Comparison of ENCODE assay signal across 8 mouse cellular contexts in the genomic region with DNA sequence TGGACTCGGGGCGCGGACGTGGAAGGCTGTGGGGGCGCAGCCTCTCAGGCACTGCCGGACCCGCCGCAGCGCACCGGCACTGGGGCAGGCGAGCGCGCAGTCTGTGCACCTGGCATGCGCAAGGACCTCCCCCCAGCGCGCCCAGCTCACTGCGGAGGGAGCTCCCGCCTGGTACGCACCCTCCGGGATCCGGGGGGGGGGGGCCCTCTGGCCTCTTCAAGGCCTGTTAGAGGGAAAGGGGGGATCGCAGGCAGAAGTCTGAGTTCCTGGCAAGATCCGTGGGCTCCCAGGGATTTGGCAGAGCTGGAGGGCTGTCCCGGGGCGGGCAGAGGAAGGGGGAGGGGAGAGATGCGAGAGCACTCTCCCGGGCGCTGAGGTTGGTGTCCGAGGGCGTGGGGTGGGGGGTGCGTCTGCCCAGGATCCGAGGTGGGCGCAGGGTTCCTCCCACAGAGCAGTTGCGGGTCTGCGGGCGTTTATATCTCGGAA. TPM values are rescaled to one million over a fixed set of nuclear protein-coding genes. Genes with fewer than 3 reads are reported as not detected.
DNase-seq lines count a peak whose midpoint lies in the region; ATAC-seq and TF ChIP-seq lines count a peak whose summit lies in the region.

No protein-coding gene starts in this region.

- H3K4me2 ChIP-seq in heart, postnatal 0 days (ENCODE audit: low read depth, low read length) = peak overlapping the region; percentile 80
- H3K4me2 ChIP-seq in liver, embryonic 11.5 days = peak overlapping the region; percentile 73
- H3K4me2 ChIP-seq in stomach, embryonic 15.5 days = peak overlapping the region; percentile 74

- no peaks in the 10 kb centered on the region for H3K36me3 ChIP-seq in testis, adult 2 months (ENCODE audit: control insufficient read depth, insufficient read depth, low read length)
- H3K36me3 ChIP-seq in heart, postnatal 0 days (replicated peaks; ENCODE audit: control insufficient read depth, insufficient read depth, low read length) = no peaks in the 10 kb centered on the region
- no peaks in the 10 kb centered on the region for H3K36me3 ChIP-seq in liver, embryonic 11.5 days (ENCODE audit: control insufficient read depth, insufficient read depth, low read length)
- no peaks in the 10 kb centered on the region for H3K36me3 ChIP-seq in stomach, embryonic 15.5 days

- H3K9ac ChIP-seq in heart, postnatal 0 days (replicated peaks; ENCODE audit: low read depth, low read length) = peak overlapping the region; percentile 45; the same call in 1 of the 2 replicates
- H3K9ac ChIP-seq in liver, embryonic 11.5 days (ENCODE audit: low read depth, low read length) = no peak overlapping the region
- no peak overlapping the region for H3K9ac ChIP-seq in stomach, embryonic 15.5 days

- ATAC-seq in heart, postnatal 0 days (ENCODE audit: insufficient read depth, low read depth) = no peak
- no peak for ATAC-seq in liver, embryonic 11.5 days (replicated peaks; ENCODE audit: low FRiP score)
- no peak for ATAC-seq in stomach, embryonic 15.5 days (ENCODE audit: insufficient read depth, low FRiP score, low read depth)

- TF ChIP-seq CTCF in testis, adult 2 months (IDR thresholded peaks at IDR 0.05; ENCODE audit: control insufficient read depth, insufficient read depth, insufficient replicate concordance, low read depth, low read length) = no peak
- no peak for TF ChIP-seq CTCF in heart, postnatal 0 days (IDR thresholded peaks at IDR 0.05; ENCODE audit: low read depth)

- peaks cover 20% of the 10 kb centered on the region for H3K4me1 ChIP-seq in testis, adult 2 months (ENCODE audit: control insufficient read depth, insufficient read depth, low read length)
- no peaks in the 10 kb centered on the region for H3K4me1 ChIP-seq in heart, postnatal 0 days (ENCODE audit: control insufficient read depth, insufficient read depth)
- no peaks in the 10 kb centered on the region for H3K4me1 ChIP-seq in liver, embryonic 11.5 days (replicated peaks; ENCODE audit: control insufficient read depth, insufficient read depth, low read length)
- 0 out of 2 replicates have a peak, but pooled peaks cover 3% of the 10 kb centered on the region for H3K4me1 ChIP-seq in stomach, embryonic 15.5 days

- no peaks in the 10 kb centered on the region for H3K27me3 ChIP-seq in testis, adult 2 months (ENCODE audit: control insufficient read depth, insufficient read depth, low read length)
- H3K27me3 ChIP-seq in heart, postnatal 0 days (ENCODE audit: control insufficient read depth, insufficient read depth, low read length) = peaks cover 26% of the 10 kb centered on the region
- H3K27me3 ChIP-seq in liver, embryonic 11.5 days (replicated peaks; ENCODE audit: control insufficient read depth, insufficient read depth, low read length) = peaks cover 71% of the 10 kb centered on the region
- H3K27me3 ChIP-seq in stomach, embryonic 15.5 days (replicated peaks) = 0 out of 2 replicates have a peak, but pooled peaks cover 3% of the 10 kb centered on the region

- H3K4me3 ChIP-seq in testis, adult 2 months (ENCODE audit: control insufficient read depth, low read depth, low read length) = peak overlapping the region; percentile 16
- H3K4me3 ChIP-seq in heart, postnatal 0 days (ENCODE audit: low read depth, low read length) = peak overlapping the region; percentile 59
- H3K4me3 ChIP-seq in liver, embryonic 11.5 days (ENCODE audit: low read depth, low read length) = peak overlapping the region; percentile 46
- peak overlapping the region; percentile 52 for H3K4me3 ChIP-seq in stomach, embryonic 15.5 days (replicated peaks)

- 13% methylated on average over 28 of the region's 37 CpGs for WGBS in heart, postnatal 0 days
- WGBS in liver, embryonic 11.5 days = 23% methylated on average over 29 of the region's 37 CpGs
- 23% methylated on average over 25 of the region's 37 CpGs for WGBS in stomach, embryonic 15.5 days

- H3K9me3 ChIP-seq in heart, postnatal 0 days (replicated peaks; ENCODE audit: control insufficient read depth, low read length) = no peaks in the 10 kb centered on the region
- no peaks in the 10 kb centered on the region for H3K9me3 ChIP-seq in liver, embryonic 11.5 days (ENCODE audit: control insufficient read depth, low read length)
- H3K9me3 ChIP-seq in stomach, embryonic 15.5 days = no peaks in the 10 kb centered on the region

- H3K27ac ChIP-seq in testis, adult 2 months (ENCODE audit: control insufficient read depth, insufficient read depth, low read depth, low read length) = no peak overlapping the region
- no peak overlapping the region for H3K27ac ChIP-seq in heart, postnatal 0 days (ENCODE audit: low read depth)
- no peak overlapping the region for H3K27ac ChIP-seq in liver, embryonic 11.5 days (ENCODE audit: low read depth, low read length)
- no peak overlapping the region for H3K27ac ChIP-seq in stomach, embryonic 15.5 days

- TF ChIP-seq POLR2A in testis, adult 2 months (IDR thresholded peaks at IDR 0.05; ENCODE audit: control insufficient read depth, low read depth, low read length) = no peak

- no peak for TF ChIP-seq EP300 in heart, postnatal 0 days (IDR thresholded peaks at IDR 0.05; ENCODE audit: low read depth)

- DNase-seq in cerebellum, adult 9-11 months = peak; percentile 2
- DNase-seq in cerebellum, postnatal 4 days (ENCODE audit: low spot score in 2 of 2) = no peak
- DNase-seq in testis, postnatal 14 days (ENCODE audit: low spot score) = no peak
- no peak for DNase-seq in heart, postnatal 0 days (ENCODE audit: low spot score)
- no peak for DNase-seq in liver, embryonic 11.5 days (ENCODE audit: low spot score)
- DNase-seq in testis, postnatal 10 days (ENCODE audit: low spot score) = no peak

RNA-seq across cellular contexts. Expression of a gene that starts 1.1 kb away (rescaled TPM):
- polyA plus RNA-seq in testis, adult 2 months (2012; rRNA removed) = 0.06 and 0.09 TPM in 2 replicates
- total RNA-seq in heart, postnatal 0 days (2014; rRNA removed; ENCODE audit: low replicate concordance) = 4.3 and 4.7 TPM in 2 replicates
- 1.2 and 1.4 TPM in 2 replicates for polyA plus RNA-seq in heart, postnatal 0 days (2015; fragmentation: Nextera tagmentation; extraction: Ambion mirVana)
- polyA plus RNA-seq in liver, embryonic 11.5 days (2014; fragmentation: Nextera tagmentation; extraction: Ambion mirVana) = 0.27 and 0.51 TPM in 2 replicates
- 3.4 and 3.7 TPM in 2 replicates for polyA plus RNA-seq in stomach, embryonic 15.5 days (2015; fragmentation: Nextera tagmentation; extraction: Ambion mirVana)
